Mouse (Mus musculus) right cerebral cortex, postnatal 25 days (tissue): Measurements from ENCODE around the gene Bag2.
A peak's percentile ranks its signal among the peaks of the same experiment; 100 is the strongest.
"Not testable (repeated sequence)": the region's sequence is repeated elsewhere in the genome, so short reads cannot be mapped to it uniquely, and the experiment has no call there.

ENCODE experiments used
- DNase-seq: peaks from one replicate; pipeline ENCODE4 v3.0.0; 2022

The Bag2 gene

GRCm38 (mm10) chr1:33749109-33749508 lies 8.5 kb downstream of the Bag2 start:
- no peak for DNase-seq

GRCm38 (mm10) chr1:33745901-33746300 lies 11.7 kb downstream of the Bag2 start:
- DNase-seq = no peak

- not testable (repeated sequence) for DNase-seq
Measured at GRCm38 (mm10) chr1:33744815-33745214, 12.8 kb downstream of the Bag2 start.

- DNase-seq = peak; percentile 53
Measured at GRCm38 (mm10) chr1:33742903-33743302, 14.7 kb downstream of the Bag2 start.

- DNase-seq = peak; percentile 70
Measured at GRCm38 (mm10) chr1:33739302-33739701, 18.3 kb downstream of the Bag2 start.

GRCm38 (mm10) chr1:33738681-33739278 lies 18.8 kb downstream of the Bag2 start:
- no peak for DNase-seq

GRCm38 (mm10) chr1:33738281-33738680 lies 19.3 kb downstream of the Bag2 start:
- no peak for DNase-seq

GRCm38 (mm10) chr1:33734001-33734685 lies 23.5 kb downstream of the Bag2 start:
- DNase-seq = no peak

GRCm38 (mm10) chr1:33733044-33733443 lies 24.6 kb downstream of the Bag2 start:
- no peak for DNase-seq

GRCm38 (mm10) chr1:33725086-33725485 lies 32.5 kb downstream of the Bag2 start:
- DNase-seq = no peak

- no peak for DNase-seq
Measured at GRCm38 (mm10) chr1:33724516-33724915, 33.1 kb downstream of the Bag2 start.

GRCm38 (mm10) chr1:33721020-33721419 lies 36.6 kb downstream of the Bag2 start:
- DNase-seq = no peak

GRCm38 (mm10) chr1:33720231-33720630 lies 37.4 kb downstream of the Bag2 start:
- no peak for DNase-seq

- DNase-seq = peak; percentile 87
Measured at GRCm38 (mm10) chr1:33719733-33720225, 37.8 kb downstream of the Bag2 start, which contains the start of gene Rab23. Gene Rab23, plus strand, starts transcription at chr1:33719887.

GRCm38 (mm10) chr1:33717636-33718035 lies 40.0 kb downstream of the Bag2 start:
- no peak for DNase-seq

GRCm38 (mm10) chr1:33714796-33715195 lies 42.8 kb downstream of the Bag2 start:
- DNase-seq = no peak

GRCm38 (mm10) chr1:33712026-33712425 lies 45.6 kb downstream of the Bag2 start:
- DNase-seq = no peak

GRCm38 (mm10) chr1:33709615-33710014 lies 48.0 kb downstream of the Bag2 start:
- no peak for DNase-seq

- no peak for DNase-seq
Measured at GRCm38 (mm10) chr1:33701244-33701643, 56.4 kb downstream of the Bag2 start.

GRCm38 (mm10) chr1:33696016-33696415 lies 61.6 kb downstream of the Bag2 start:
- no peak for DNase-seq
